Mouse (Mus musculus): Measurements from ENCODE around the gene Sox5.
"Not testable (repeated sequence)": the region's sequence is repeated elsewhere in the genome, so short reads cannot be mapped to it uniquely, and the experiment has no call there.

The Sox5 gene

DNA sequence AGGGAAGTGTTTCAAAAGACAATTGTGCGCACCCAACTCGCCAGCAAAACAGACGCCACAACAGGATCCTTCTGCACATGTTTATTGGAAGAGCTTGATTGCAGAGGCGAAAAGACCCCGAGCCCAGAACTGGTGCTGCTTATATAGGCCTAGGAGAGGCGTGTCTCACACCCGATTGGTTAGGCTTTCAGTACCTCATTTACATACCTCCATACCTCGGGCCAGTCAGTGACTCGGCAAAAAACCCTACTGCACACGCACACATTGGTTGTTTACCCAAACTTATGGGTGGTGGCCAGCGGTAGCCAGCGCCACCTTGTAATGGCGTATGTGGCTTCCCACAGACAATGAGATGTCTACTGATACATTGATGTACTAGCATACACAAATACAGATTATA lies 599.3 kb downstream of the Sox5 start:
- not testable (repeated sequence) for DNase-seq (ENCODE audit: low spot score)

DNA sequence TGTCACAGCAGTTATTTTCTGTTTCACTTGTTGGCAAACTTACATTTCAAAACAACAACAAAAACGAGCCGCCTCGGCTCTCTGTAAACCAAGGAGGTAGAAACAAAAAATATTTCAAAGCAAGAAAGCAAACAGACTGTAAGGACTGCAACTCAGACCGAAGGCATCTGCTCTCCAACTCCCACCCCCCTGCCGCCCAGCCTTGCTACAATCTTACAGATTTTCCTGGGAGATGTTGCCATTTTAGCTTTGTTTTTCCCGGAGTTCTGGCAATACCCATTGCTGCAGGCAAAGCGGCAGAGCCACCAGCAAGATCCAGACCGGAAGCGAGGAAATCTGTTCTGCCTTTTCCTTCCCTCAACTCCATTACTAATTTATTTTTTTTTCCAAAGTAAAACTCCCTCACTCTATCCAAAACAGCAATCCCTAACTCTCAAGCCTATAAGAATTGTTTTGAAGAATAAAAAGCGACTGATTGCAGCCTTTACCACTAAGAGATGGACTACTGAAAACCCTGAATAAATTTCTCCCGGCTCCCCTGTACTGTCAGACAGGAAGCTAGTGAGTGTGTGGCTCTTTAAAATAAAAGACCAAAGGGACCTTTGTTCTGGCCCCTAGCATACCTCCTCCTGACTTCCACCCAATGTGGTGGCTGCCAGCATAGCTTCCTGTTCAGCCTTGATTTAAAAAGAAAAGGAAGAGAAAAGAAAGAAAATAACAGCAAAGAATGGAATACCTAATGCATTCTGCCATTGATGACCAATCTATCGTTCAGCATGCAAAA lies 600.5 kb downstream of the Sox5 start:
- no peak for DNase-seq (ENCODE audit: low spot score)

DNA sequence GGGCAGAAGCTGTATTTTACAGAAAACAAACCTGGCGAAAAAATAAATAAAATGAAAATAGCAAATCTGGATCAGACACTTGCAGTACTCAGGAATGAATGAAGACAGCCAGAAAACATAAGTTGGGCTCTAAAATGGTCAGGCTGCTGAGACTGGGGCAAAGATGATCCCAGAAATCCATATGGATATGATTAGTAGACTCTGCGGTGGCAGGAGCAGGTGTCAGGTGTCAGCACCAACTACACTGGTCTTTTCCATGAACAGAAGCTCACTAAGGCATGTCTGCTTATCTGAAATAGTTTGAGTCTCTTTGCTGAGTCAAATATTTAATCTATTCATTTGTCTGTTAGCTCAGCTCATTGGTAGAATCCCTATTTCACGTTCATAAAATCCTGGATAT lies 602.7 kb downstream of the Sox5 start:
- DNase-seq (ENCODE audit: low spot score): no peak

DNA sequence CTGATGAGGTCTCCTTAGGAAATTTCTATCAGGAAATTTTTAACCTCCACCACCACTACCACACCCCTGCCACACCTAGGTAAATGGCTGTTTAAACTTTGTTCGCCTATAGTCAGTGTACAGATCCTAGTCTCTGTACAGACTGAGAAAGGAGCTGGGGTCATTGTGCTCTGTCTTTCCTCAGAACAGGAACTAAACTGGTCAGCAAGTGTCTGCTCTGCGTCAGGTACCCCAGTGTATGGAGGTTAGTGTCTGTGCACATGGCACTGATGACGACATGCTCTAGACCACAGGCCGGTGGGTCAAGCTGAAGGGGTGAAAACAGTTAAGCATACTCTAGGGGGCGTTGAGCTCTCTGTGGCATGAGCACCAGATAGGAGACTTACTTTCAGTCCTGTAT lies 605.1 kb downstream of the Sox5 start:
- DNase-seq (ENCODE audit: low spot score): no peak

DNA sequence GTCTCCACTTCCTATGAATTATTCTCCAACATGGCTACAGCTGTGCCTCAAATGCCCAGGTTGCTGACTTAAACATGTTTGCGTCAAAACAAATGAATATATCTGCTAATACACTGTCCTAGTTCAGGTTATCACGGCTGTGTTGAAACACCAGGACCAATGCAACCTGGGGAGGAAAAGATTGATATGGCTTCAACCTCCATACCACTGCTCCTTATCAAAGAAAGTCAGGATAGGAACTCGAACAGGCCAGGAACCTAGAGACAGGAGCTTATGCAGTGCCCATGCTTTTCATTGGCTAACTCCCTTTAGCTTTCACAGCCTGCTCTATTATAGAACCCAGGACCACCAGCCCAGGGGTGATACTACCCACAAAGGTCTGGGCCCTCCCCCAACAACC lies 606.2 kb downstream of the Sox5 start:
- DNase-seq (ENCODE audit: low spot score): no peak

DNA sequence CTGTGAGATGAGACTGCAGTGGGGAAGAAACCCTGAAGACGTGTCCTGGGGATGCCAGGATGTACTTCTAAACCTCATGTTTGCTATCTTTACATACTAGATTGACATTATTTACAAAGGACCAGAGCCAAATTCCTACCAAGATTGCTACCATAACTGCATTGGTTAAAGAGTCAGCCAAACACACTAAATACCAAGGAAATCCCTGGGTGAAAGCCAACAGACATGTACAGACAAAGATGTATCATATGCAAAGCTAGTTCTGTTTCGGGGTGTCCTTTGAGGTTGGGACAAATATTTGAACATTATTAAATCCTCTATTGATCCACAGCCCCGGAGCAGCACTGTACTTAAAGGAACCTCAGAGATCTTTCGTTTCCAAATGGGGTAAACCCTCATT lies 611.2 kb downstream of the Sox5 start:
- DNase-seq (ENCODE audit: low spot score): no peak

DNA sequence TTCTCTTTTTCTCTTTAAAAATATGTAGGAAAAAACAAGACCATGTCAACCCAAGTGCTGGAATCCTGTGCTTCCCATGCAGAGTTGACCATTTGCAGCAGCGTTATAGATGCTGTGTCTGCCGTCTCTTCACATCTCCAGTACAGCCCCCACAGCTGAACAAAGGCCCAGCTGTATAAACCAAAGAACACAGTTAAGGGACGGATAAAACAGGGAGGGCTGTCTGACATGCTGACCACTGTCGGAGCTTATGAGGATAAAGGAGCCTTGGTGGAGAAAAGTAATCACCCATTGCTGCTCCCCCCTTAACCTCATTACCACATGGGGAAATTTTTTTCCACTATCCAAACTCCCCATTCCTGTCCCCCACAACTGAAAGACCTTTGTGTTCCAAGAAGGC lies 612.0 kb downstream of the Sox5 start:
- no peak for DNase-seq (ENCODE audit: low spot score)

DNA sequence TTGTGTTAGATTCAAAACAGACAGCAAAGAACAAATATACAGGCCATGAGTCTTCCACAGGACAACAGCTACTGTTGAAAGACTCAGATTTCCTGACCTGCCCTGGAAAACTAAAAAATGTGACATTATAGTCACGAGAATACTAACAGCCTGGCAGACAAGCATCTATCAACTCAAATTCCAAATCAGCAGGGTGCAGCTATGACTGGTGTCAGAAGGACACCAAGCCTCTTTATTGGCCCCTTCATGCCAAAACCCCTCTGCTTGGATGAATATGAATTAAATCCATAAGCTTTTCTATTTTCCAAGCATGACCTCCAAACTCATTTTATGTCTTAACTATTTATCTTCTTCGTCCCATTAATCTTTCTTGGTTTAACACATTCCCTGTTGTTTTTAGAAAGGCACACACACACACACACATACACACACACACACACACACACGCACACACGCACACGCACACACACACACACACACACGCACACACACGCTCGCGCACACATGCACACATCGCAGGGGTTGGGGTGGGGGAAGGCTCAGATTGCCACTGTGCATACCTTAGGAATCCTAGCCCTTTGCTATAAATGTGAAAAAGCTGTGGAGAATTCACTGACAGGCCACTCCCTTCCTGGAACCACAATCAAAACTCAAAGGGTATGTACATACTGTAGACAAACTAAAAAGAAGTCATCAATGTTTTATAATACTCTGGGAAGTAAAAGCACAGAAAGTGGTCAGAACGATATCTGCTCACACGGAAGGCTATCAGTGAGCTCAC lies 612.9 kb downstream of the Sox5 start:
- DNase-seq (ENCODE audit: low spot score): peak; percentile 45

DNA sequence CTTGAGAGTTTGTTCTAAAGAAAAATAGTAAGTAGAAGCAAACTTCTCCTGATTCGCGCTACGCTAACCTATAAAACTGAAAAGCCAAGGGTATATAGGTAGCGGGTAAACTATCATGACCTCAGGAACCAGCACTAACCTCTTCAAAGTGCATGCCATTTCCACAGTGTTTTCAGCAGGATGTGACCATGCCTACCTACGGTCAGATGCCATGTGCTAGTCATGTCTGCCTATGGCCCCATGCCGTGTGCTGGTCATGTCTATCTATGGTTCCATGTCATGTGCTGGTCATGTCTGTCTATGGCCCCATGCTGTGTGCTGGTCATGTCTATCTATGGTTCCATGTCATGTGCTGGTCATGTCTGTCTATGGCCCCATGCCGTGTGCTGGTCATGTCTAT lies 614.7 kb downstream of the Sox5 start:
- DNase-seq (ENCODE audit: low spot score): no peak

DNA sequence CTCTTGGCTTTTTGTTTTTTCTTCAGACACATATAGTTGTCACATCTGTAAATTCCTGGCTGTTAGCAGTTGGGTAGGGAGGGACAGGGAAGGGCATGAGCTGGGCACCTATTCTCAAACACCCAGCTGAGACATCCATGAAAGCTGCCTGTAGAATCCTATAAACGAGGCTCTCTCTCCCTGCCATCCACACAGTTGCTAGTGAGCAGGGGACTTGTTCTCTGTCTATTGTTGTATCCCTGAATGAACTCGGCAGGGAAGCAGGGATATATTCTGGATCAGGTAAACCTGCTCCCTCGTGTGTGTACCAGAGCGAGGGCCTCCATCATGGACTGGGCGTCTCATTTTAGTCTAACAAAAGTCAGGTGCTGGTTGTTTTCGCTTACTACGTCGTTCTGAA lies 615.1 kb downstream of the Sox5 start:
- DNase-seq (ENCODE audit: low spot score): peak; percentile 16

DNA sequence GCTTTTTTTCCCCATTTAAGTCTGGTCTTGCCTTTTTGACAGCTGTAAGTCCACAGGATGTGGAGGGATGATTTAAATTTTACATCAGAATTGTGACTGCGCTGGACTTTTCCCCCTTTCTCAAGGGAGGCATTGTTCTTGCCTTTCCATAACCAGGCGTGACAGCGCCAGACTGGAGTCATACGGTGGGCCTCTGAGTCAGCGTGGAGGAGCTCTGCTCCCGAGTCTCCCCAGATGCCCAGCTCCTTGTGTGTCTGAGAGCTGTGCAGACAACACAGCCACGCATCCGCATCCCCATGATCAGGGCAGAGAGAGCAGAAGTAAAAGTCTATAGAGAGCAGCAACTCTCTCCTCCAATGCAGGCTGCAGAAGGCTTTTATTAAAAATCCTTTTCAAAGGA lies 615.7 kb downstream of the Sox5 start:
- peak; percentile 68 for DNase-seq (ENCODE audit: low spot score)

DNA sequence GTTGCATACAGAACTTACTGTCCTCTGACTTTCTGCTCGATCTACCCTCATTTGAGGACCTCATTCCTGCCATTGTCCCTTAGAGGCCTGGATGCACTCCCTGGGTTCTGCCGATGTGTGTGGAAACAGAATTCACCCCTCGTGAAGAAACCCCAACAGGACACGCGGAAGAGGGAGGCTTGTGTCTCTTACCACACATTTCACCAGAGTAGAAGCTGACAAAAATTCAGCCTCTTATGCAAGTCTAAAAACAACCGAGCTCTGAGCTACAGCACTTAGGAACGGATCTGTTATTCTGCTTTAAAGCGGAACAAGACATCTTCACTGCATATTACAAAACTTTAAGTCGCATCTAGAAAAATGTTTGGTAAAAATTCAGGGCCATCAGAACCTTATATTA lies 618.3 kb downstream of the Sox5 start:
- no peak for DNase-seq (ENCODE audit: low spot score)

DNA sequence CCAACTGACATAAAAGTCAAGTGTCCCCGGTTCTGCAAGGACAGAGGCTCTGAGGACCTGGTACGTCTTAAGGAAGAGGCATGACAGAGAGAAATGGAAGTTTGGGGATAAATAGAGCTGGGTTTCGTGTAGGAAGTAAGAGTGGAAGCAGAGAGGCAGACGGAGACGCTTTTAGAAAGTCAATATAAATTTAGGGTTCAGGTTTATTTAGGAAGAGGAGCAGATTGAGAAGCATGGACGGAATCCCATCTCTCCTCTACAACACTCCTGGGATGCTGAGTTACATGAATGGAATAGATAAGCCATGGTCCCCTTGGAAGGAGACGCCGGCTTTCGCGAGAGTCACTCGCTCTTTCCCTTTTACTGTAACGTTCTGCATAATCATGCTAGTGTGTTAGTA lies 623.1 kb downstream of the Sox5 start:
- no peak for DNase-seq (ENCODE audit: low spot score)

DNA sequence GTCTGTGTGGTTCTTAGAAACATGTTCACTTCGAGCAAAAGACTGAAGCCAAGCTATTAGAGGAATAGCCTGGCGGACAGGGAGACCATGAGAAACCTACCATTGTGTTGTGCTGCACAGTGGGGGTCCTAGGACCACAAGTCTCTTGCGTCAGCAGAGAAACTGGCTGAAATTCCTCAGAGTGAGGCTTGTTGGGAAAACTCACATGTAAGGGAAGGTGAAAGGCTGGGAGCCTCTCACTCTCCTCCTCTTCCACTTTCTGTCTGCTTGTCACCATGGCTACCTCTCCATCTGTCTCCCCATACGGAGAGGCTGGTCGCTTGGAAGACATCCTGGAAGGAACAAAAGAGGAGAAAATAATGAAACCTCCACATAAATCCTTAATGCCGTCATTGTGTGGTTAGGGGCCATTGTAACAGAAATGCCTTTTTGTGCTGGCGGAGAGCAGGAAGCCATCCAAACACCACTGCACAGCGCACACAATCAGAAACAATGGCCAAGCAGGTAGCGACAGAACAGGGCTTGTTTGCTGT lies 626.8 kb downstream of the Sox5 start:
- DNase-seq (ENCODE audit: low spot score): peak; percentile 49

DNA sequence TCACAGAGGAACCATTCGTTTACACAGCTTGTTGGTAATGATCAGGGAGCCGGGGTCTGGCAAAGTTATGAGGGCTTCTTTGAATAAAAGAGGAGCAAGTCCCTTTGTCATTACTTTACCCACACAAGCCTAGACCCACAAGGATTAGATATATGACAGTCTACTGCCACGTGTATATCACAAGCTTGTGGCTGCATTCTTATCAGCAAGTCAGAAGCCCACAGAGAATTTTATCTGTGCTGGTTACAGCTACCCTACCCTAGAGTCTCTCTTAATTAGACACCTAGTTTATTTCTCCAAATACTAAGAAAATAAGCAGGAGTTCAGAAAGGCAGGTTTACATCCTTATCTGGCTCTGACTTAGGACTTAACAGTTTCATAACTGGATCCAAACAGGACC lies 629.8 kb downstream of the Sox5 start:
- DNase-seq (ENCODE audit: low spot score): no peak

DNA sequence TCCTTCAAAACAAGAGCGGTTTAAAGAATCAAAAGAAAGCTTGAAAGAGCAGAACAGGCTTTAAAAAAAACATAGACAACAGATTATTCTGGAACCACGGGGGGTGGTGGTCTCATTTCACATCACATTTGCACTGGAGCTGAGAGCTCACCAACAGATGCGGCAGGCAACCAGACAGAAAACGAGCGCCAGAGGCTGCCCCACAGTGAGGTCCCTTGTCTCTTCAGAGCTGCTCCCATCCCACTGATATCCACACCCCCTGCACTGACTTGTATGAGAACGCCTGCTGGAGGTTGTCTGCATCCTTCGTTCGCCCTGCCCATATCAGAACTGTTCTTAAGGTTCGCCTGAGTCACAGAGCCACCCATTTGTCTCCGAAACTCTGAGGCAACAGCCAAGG lies 630.7 kb downstream of the Sox5 start:
- DNase-seq (ENCODE audit: low spot score): peak; percentile 57

DNA sequence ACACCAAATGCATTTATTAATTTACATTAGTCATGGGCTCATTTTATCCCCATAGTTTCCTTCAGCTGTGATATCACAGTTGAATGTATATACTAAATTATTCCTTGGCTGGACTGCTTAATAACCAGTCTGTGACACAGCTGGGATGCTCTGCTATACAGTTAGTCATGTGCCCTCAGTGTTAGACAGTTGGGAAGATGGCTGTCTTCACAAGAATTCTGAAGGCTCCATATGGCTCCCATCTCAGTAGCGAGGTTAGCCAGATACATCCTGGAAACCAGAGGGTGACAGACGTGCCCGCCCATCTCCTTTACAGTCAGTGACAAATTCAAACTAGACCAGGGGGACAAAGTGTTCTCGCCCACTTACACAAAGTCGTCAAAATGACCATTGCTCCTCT lies 644.4 kb downstream of the Sox5 start:
- no peak for DNase-seq (ENCODE audit: low spot score)

DNA sequence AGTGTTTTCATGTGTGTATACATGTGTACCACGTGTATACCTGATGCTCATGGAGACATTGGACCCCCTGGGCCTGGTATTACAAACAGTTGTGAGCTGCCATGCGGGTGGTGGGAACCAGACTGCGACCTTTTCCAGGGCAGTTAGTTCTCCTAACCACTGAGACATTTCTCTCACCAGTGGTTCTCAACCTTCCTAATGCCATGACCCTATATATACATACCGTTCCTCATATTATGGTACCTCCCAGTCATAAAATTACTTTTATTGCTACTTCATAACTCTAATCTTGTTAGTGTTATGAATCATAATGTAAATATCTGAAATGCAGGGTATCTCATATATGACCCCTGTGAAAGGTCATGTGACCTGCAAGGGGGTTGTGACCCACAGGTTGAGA lies 644.9 kb downstream of the Sox5 start:
- no peak for DNase-seq (ENCODE audit: low spot score)

DNA sequence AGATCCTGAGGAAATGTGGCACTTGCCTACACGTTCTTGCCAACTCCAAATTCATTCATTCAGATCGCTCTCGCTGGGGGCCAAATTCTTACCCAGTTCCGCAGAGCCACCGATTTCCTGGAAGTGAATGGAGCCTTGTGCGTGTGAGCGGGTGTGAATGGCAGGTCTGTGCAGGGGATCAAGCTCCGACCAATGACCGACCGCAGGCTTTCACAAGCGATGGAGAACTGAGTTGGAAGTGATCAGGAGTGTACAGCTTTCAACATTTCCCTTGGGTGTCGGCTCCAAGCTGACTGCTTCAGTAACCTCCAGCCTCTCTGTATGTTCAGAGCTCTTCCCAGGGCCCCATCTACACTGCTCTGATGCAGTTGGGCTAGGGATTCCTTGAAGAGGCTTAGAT lies 651.9 kb downstream of the Sox5 start:
- DNase-seq (ENCODE audit: low spot score): no peak

DNA sequence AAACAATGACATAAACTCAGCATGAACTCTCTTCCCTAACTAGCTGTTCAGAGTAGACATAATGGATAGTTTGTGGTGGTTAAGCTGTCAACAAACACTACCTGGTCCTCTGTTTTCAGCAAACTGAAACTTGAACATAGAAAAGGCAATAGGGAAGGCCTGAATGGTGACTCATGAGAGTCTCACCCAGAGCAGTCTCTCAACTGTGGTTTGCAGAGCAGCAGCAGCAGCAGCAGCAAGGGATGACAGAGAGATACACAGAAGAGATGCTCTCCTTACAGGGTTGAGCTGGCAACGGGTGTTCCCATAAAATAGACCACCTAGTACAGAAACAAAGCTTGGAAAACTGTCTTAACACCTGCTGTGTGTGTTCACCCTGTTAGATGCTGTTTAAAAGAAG lies 661.8 kb downstream of the Sox5 start:
- DNase-seq (ENCODE audit: low spot score): no peak

DNA sequence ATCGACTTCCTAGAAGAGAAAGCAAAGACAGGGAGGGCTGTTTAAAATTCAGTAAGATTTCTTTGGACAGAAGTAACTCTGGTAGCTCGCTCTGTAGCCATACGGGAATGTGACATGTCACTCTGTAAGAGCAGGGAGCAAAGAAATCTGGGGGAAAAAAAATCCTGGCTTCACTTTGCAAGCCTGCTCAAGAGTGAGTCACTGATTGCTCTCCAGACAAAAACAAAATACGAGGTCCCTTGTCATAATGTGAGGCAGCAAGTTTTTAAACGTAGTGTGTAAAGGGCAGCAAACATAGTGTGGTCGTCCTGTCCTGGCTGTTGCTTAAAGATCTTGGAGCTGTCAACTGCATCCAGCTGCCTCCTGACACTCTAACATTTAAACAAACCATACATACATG lies 665.1 kb downstream of the Sox5 start:
- DNase-seq (ENCODE audit: low spot score): no peak

DNA sequence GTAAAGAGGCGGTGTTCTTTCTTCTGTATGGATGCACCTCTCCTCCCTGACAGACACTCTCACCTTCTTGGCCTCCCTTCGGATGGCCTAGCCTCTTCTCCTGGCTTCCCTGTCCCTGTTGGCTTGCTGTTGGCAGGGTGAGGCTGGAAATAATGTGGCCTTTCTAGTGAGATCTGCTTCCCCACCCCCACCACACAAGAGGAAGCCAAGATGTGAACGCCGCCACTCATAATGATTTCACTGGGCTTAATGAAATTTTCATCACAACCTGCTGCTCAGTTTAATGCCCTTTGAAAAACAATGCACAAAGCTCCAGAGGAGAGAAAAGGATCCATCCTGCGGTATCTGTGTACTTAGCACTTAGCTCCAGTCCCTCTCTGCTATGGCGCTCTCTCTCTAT lies 670.2 kb downstream of the Sox5 start:
- no peak for DNase-seq (ENCODE audit: low spot score)

DNA sequence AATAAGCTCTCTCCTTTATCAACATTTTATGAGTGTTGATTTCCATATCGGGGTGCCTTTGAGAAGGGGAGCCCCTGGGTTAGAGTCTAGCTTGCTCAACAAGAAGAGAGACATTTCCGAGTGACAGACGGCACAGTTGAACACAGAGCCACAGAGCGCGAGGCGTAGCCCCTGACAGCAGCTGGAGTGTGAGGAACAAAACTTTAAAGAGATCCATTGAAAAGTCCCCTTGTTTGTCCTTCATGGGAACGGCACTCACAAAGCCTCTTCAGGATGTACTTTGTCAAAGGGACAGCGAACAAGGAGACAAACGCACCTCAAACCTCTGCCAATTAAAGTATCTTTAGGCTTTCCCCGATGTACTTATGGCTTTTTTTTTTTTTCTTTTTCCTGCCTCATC lies 674.9 kb downstream of the Sox5 start:
- no peak for DNase-seq (ENCODE audit: low spot score)

DNA sequence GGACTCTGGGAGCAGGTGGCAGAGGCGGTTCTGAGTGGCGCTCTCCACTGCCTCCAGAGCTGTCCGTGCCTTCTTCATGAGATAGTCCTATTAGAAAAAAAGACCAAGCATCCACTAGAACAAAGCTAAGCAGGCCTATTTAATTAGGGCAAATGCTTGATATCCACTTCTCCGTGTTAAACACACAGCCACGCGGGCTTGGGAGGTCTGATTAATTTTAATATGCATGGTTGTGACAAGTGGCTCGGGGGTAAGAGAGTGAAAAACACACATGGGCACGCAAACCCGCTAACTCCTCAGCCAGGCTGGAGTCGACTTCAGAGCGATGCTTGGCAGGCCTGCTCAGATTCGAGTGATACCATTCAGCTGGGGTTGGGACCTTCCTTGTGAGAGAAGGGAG lies 676.1 kb downstream of the Sox5 start:
- DNase-seq (ENCODE audit: low spot score): no peak
